Mouse (Mus musculus) small intestine, adult 2 months (tissue): ENCODE measurements around the gene Prlh. TPM values are rescaled to one million over a fixed set of nuclear protein-coding genes. Genes with fewer than 3 reads are reported as not detected.

Experiments
- H3K27ac ChIP-seq: fragments of 200-500 bp; 2 replicates; pipeline ENCODE4 v1.5.1; 2012; ENCODE audit warnings: low read depth, low read length, control low read depth, inconsistent platforms; ENCODE audit not compliant: insufficient read depth
- H3K27me3 ChIP-seq: fragments of 200-500 bp; 2 replicates; pipeline ENCODE4 v1.6.1; 2012; ENCODE audit warnings: mild to moderate bottlenecking, moderate library complexity, low read length, inconsistent platforms; ENCODE audit not compliant: control insufficient read depth, insufficient read depth
- H3K36me3 ChIP-seq: fragments of 200-500 bp; 2 replicates; pipeline ENCODE4 v1.6.1; 2012; ENCODE audit warnings: mild to moderate bottlenecking, low read length, control low read depth, inconsistent platforms; ENCODE audit not compliant: control insufficient read depth, insufficient read depth
- H3K4me1 ChIP-seq: fragments of 200-500 bp; 2 replicates; pipeline ENCODE4 v1.6.1; 2012; ENCODE audit warnings: low read length, inconsistent platforms, mixed read lengths; ENCODE audit not compliant: control insufficient read depth, insufficient read depth, insufficient read length
- H3K4me3 ChIP-seq: fragments of 200-500 bp; 2 replicates; pipeline ENCODE4 v1.5.1; 2012; ENCODE audit warnings: low read depth, mild to moderate bottlenecking, control low read depth, inconsistent platforms, low read length, moderate library complexity
- CTCF ChIP-seq: fragments of 200-500 bp; IDR thresholded peaks from 2 replicates; pipeline ENCODE4 v1.5.1; 2012; ENCODE audit warnings: low read depth, mild to moderate bottlenecking, control low read depth, inconsistent platforms, low read length, moderate library complexity, mixed read lengths; ENCODE audit not compliant: insufficient replicate concordance, insufficient read length; ENCODE audit errors: extremely low read depth
- POLR2A ChIP-seq: fragments of 200-500 bp; IDR thresholded peaks from 2 replicates; pipeline ENCODE4 v1.6.1; 2012; ENCODE audit warnings: low read depth, mild to moderate bottlenecking, control low read depth, inconsistent platforms, low read length, moderate library complexity
- WGBS: fragments of 180-500 bp; shearing (Covaris S2); methylation state at CpG from one replicate; pipeline ENCODE4 v1.1.7; 2018; 5-methylcytosine and 5-hydroxymethylcytosine counted together
- polyA plus RNA-seq: library from polyadenylated mRNA; depleted of rRNA; stranded (reverse); fragments of >200 nt; gene quantifications from 2 replicates; pipeline ENCODE4 v1.2.3, GENCODE M21; 2012

Prlh gene
- polyA plus RNA-seq, 1 experiment: not detected

DNA sequence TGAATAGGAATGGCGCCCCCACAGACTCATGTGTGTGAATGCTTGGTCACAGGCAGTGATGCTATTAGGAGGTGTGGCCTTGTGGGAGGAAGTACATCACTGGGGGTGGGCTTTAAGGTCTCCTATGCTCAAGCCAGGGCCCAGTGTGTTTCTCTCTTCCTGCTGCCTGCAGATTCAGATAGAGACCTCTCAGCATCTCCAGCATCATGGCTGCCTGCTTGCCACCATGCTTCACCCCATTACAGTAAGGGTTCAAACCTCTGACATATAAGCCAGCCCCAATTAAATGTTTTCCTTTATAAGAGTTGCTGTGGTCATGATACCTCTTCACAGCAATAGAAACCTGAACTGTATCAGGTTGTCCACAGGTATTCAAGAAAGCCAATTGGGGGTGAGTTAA, 43.0 kb downstream of the Prlh start:
- Histone ChIP-seq H3K27me3 (peaks cover 9% of the 10 kb centered on the region), H3K36me3 (no peaks in the 10 kb centered on the region), H3K4me1 (peaks cover 8% of the 10 kb centered on the region; the same call in 1 of the 2 replicates), H3K27ac (no peak overlapping the region), H3K4me3 (no peak overlapping the region)
- 94% methylated on average over 1 of the region's 1 CpGs for WGBS
- TF ChIP-seq POLR2A (no peak), CTCF (no peak)

DNA sequence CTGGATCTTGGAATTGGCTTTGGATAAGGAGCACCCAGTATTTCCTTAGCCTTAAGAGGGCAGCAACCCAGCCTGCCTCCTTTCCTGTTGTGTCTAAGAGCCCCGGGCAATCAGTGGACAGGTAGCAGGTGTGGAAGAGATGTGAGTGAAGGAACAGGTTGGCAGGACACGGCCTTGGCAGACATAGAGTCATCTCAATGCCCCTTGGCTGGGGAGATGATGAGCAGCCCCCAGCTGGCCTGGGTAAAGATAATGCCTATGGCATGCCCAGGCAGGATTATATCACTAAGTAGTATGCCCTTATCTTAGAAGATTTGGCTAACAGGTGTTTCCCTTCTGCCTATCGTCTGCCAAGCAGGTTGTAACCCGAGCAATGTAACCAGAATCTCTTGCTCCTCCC, 44.2 kb downstream of the Prlh start:
- Histone ChIP-seq H3K36me3 (no peaks in the 10 kb centered on the region), H3K4me1 (peaks cover 8% of the 10 kb centered on the region; the same call in 1 of the 2 replicates), H3K27ac (no peak overlapping the region), H3K4me3 (no peak overlapping the region), H3K27me3 (peaks cover 9% of the 10 kb centered on the region)
- TF ChIP-seq POLR2A (no peak), CTCF (no peak)
- WGBS: 25% methylated on average over 4 of the region's 4 CpGs

DNA sequence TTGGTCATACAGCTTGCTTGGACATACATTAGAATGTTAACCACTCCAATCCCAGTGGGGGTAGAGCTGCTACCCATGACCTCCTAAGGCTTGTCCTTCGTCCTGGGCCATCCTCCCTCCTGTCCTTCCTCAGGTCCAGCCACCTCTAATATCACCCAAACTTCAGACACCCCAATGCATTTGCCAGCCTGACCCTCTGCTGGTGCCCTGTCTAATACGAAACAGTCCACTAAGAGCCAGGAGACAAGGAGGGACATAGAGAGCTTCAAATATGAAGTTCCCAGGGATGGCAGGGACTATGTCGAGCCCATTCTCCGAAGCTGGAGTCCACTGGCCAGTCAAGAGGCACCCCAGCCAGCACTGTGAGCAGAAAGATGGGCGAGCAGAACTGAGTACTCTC, 44.7 kb downstream of the Prlh start:
- no peak overlapping the region for H3K27ac ChIP-seq
- TF ChIP-seq CTCF (no peak), POLR2A (no peak)
- H3K27me3 ChIP-seq: peaks cover 9% of the 10 kb centered on the region
- H3K4me3 ChIP-seq: no peak overlapping the region
- 67% methylated on average over 5 of the region's 5 CpGs for WGBS
- no peaks in the 10 kb centered on the region for H3K36me3 ChIP-seq
- H3K4me1 ChIP-seq: peaks cover 8% of the 10 kb centered on the region; the same call in 1 of the 2 replicates

DNA sequence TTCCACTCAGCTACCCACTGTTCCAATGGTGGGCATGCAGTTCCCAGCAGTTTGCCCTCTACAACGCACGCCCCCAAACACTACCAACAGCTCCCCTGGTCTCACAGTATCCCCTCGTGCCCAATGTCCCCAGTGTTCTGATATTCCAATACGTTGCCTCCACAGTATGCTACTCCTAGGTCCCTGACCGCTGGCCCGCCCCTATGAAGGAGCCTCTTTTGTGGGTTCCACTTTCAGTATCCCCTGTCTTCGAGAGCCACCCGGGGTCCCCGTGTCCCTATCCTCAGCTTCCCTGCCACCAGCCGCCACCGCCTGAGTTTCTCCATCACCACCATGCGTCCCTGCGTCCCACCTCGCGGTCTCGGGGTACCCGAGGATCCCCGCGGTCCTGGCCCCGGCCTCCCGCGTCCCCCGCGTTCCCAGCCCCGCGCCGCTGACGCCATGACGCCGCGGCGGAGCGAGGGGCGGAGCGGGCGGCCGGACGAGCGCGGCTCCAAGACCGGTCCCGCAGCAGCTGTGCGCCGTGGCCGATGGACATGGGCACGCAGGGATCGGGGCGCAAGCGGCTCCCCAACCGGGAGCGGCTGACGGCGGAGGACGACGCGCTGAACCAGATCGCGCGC, 45.5 kb downstream of the Prlh start, which contains the start of gene Lrrfip1:
TSS of gene Lrrfip1 (plus strand) at position 470 of the 623 bp plus-strand sequence.
- TF ChIP-seq CTCF (no peak), POLR2A (no peak)
- Histone ChIP-seq H3K27ac (no peak within 1 kb of the TSS), H3K36me3 (no peaks in the 10 kb centered on the region), H3K4me3 (peak within 1 kb of the TSS; percentile 92), H3K4me1 (peaks cover 8% of the 10 kb centered on the region; the same call in 1 of the 2 replicates), H3K27me3 (peaks cover 9% of the 10 kb centered on the region)
- 3% methylated on average over 59 of the region's 59 CpGs for WGBS

DNA sequence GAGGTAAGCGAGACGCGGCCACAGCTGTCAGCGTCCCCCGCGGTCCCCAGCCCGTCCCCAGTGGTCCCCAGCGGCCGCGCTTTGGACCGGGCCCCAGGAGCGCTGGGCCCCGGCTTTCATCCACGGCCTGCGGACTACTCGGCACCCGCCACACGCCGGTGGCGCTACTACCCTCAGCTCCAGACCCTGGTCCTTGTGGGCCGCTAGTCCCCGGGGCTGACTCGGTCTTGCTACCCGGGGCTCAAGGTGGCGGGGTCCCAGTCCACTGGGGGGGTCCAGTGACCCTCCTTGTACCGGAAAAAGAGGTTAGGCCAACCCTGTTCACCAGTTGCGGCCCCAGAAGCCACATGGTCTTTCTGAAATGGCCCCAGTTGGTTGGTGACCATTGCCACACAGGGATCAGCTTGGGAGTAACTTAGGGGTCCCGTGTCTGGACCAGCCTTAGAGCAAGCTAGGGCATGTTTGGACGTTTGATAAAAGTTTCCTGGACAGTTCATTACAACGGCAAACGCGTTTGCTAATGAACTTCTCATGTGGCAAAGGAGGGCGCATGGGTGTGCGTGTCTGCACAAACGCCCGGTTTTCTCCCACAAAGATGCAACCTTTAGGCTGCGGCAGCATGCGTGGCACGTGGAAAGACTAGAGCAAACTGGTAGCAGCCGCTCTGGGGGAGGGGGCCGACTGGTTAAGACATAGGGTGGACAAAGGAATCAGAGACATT, 46.1 kb downstream of the Prlh start:
- Histone ChIP-seq H3K27ac (no peak overlapping the region), H3K4me1 (peaks cover 8% of the 10 kb centered on the region; the same call in 1 of the 2 replicates), H3K27me3 (peaks cover 9% of the 10 kb centered on the region), H3K36me3 (no peaks in the 10 kb centered on the region), H3K4me3 (peak overlapping the region; percentile 92)
- WGBS: 1% methylated on average over 41 of the region's 41 CpGs
- TF ChIP-seq CTCF: no peak
- TF ChIP-seq POLR2A: no peak

DNA sequence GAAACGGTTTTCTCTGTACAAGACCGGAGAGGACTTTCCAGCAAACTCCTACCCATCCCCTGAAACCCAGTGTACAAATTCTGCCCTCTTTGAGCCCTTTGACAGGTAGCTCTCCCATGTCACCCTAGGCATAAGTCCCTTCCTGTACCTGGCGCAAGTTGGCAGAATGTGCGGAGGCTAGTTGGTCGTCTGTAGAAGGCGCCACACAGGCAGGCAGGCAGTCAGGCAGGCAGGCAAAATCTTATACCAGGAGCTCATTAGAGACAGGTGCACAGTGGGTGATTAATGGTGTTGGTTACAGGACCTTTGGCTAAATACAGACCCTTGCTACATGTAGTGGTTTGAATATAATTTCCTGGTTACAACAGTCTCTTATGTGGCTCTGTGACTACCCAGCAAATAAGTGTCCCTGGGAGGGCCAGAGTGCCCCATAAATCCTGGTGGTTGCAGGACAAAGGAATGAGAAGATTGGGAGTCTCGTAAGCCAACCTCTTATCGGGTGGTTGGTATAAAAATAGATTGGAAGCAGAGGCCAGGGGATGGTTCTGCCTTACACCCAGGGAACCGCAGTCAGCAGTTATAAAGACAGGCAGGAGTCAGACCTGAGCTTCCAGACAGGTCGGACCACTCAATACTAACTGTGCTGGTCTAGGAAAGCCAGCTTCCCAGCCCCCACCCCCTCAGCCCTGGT, 47.1 kb downstream of the Prlh start:
- Histone ChIP-seq H3K27ac (no peak overlapping the region), H3K4me3 (no peak overlapping the region), H3K4me1 (peaks cover 8% of the 10 kb centered on the region; the same call in 1 of the 2 replicates), H3K27me3 (peaks cover 9% of the 10 kb centered on the region), H3K36me3 (no peaks in the 10 kb centered on the region)
- TF ChIP-seq POLR2A (no peak), CTCF (no peak)
- WGBS: 43% methylated on average over 10 of the region's 10 CpGs

DNA sequence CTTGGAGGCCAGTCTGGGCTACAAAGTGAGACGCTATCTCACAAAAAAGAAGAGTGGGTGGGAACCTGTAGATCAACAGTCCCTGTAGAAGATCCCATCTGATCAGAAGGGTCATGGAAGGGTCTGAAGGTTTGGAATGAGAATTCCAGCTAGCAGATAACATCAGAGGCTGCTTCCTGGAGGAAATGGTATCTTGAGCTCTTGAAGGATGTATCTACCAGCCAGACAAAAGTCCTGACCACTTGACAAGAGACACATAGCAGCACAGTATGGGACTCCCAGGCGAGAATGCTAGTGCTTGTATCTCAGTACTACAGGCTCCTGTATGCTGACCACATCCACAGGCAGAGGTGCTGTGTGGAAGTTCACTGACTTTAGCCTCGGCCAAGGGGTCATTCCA, 48.2 kb downstream of the Prlh start:
- TF ChIP-seq POLR2A: no peak
- no peak for TF ChIP-seq CTCF
- H3K4me1 ChIP-seq: peaks cover 8% of the 10 kb centered on the region; the same call in 1 of the 2 replicates
- no peak overlapping the region for H3K4me3 ChIP-seq
- H3K27me3 ChIP-seq: peaks cover 9% of the 10 kb centered on the region
- H3K27ac ChIP-seq: no peak overlapping the region
- no peaks in the 10 kb centered on the region for H3K36me3 ChIP-seq
- 89% methylated on average over 3 of the region's 3 CpGs for WGBS
